Mouse (Mus musculus): Measurements from ENCODE around the gene Cass4. TPM values are rescaled to one million over a fixed set of nuclear protein-coding genes. Genes with fewer than 3 reads are reported as not detected.

Cass4 gene
- polyA plus RNA-seq, 1 experiment, result 0.37 TPM

DNA sequence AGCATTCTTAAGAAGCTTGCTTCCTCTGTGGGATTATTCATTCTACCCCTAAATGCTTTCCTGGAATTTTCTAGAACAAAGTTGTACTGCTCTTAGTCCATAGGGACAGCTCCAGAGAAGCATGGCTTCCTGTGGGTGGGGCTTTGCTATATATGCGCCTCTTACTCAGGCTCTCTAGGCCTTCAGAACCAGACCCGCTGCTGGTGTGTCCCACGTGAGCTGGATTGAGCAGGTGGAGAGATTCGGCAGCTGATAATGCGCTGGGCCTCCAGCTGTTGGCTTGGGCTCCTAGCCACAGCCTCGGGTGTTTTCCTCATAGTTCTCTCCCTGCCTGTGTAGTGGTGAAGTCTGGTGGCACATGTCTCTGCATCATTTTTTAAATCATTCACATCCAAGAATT lies 57.0 kb downstream of the Cass4 start:
- Histone ChIP-seq H3K4me1 (ENCODE audit: control insufficient read depth, insufficient read depth, insufficient read length, low read length) (no peaks in the 10 kb centered on the region), H3K36me3 (ENCODE audit: control insufficient read depth, insufficient read depth, low read length) (peaks cover 78% of the 10 kb centered on the region), H3K27me3 (ENCODE audit: control insufficient read depth, insufficient read depth, low read length) (no peaks in the 10 kb centered on the region), H3K27ac (ENCODE audit: insufficient read depth, low read depth, low read length) (no peak overlapping the region), H3K4me3 (ENCODE audit: low read depth, low read length) (no peak overlapping the region)
- TF ChIP-seq CTCF (IDR thresholded peaks at IDR 0.05; ENCODE audit: extremely low read depth, insufficient read length, insufficient replicate concordance, low read depth, low read length) (no peak), POLR2A (IDR thresholded peaks at IDR 0.05; ENCODE audit: low read depth, low read length) (no peak)
- 57% methylated on average over 6 of the region's 6 CpGs for WGBS

DNA sequence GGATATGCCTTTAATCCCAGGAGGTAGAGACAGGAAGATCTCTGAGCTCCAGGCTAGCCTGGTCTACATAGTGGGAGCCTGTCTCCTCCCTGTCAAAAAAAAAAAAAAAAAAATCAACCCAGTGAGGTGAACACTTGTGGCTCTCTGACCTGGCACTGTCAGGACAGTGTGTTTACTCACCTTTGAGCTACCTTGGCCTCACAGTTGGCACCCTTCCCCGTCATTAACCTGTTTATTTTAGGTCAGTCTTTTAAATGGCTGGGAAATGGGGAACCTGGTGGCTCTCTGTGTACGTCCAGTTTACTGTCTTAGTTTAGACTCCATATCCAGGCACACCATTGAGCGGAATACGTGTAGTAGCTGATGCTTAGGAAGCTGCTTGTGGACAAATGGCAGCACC lies 58.4 kb downstream of the Cass4 start:
- Histone ChIP-seq H3K27ac (ENCODE audit: insufficient read depth, low read depth, low read length) (no peak overlapping the region), H3K4me1 (ENCODE audit: control insufficient read depth, insufficient read depth, insufficient read length, low read length) (no peaks in the 10 kb centered on the region), H3K27me3 (ENCODE audit: control insufficient read depth, insufficient read depth, low read length) (no peaks in the 10 kb centered on the region), H3K36me3 (ENCODE audit: control insufficient read depth, insufficient read depth, low read length) (peaks cover 68% of the 10 kb centered on the region), H3K4me3 (ENCODE audit: low read depth, low read length) (no peak overlapping the region)
- TF ChIP-seq POLR2A (IDR thresholded peaks at IDR 0.05; ENCODE audit: low read depth, low read length), result no peak
- TF ChIP-seq CTCF (IDR thresholded peaks at IDR 0.05; ENCODE audit: extremely low read depth, insufficient read length, insufficient replicate concordance, low read depth, low read length), result no peak
- WGBS, result 84% methylated on average over 4 of the region's 4 CpGs

DNA sequence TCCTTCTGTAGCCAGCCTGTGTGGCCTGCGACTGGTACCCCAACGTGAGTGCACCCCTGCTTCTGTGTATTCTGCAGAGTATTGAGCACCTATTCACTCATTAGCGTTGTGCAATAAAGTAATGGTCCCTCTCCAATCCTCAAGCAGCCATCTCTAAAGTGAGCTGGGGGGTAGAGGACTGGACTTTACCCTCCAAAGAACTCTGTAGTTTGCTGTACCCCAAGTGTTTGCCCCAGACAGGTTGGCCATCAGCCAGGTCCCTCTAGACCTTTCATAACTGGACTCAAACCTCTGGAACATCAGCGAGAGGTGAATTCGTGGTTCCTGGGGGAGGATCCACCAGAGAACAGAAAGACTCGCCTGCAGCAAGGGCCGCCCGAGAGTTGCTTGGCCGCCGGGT lies 58.9 kb downstream of the Cass4 start:
- H3K27ac ChIP-seq (ENCODE audit: insufficient read depth, low read depth, low read length), result no peak overlapping the region

DNA sequence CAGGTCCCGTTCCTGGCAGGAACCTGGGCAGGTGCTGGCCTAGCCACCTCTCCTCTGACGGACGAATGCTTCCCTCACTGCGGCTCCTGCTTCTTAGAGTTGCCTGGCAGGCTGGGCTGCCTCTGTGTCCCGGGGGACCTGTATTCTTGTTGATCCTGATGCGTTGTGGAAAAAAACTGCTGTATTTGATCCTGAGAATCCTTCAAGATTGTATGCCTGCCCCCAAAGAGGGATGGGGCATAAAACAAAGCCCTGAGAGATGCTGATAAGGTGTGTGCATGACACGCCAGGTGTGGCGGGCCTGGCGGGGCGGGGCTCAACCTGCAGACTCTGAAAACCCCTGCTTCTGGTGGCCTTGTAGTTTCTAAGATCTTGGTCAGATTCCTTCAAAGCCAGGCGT lies 64.9 kb downstream of the Cass4 start, which contains the start of gene Gcnt7:
Gcnt7 (minus strand) TSS at position 101 of the 400 bp plus-strand sequence.
- Histone ChIP-seq H3K27me3 (ENCODE audit: control insufficient read depth, insufficient read depth, low read length) (no peaks in the 10 kb centered on the region), H3K4me3 (ENCODE audit: low read depth, low read length) (no peak within 1 kb of the TSS), H3K27ac (ENCODE audit: insufficient read depth, low read depth, low read length) (no peak within 1 kb of the TSS), H3K4me1 (ENCODE audit: control insufficient read depth, insufficient read depth, insufficient read length, low read length) (no peaks in the 10 kb centered on the region), H3K36me3 (ENCODE audit: control insufficient read depth, insufficient read depth, low read length) (peaks cover 38% of the 10 kb centered on the region)
- TF ChIP-seq POLR2A (IDR thresholded peaks at IDR 0.05; ENCODE audit: low read depth, low read length) (no peak), CTCF (IDR thresholded peaks at IDR 0.05; ENCODE audit: extremely low read depth, insufficient read length, insufficient replicate concordance, low read depth, low read length) (no peak)
- 53% methylated on average over 11 of the region's 11 CpGs for WGBS

More for the DNA sequence above, 58.9 kb downstream of the Cass4 start:
- Histone ChIP-seq H3K4me3 (ENCODE audit: low read depth, low read length) (no peak overlapping the region), H3K36me3 (ENCODE audit: control insufficient read depth, insufficient read depth, low read length) (peaks cover 66% of the 10 kb centered on the region), H3K27me3 (ENCODE audit: control insufficient read depth, insufficient read depth, low read length) (no peaks in the 10 kb centered on the region), H3K4me1 (ENCODE audit: control insufficient read depth, insufficient read depth, insufficient read length, low read length) (no peaks in the 10 kb centered on the region)
- TF ChIP-seq POLR2A (IDR thresholded peaks at IDR 0.05; ENCODE audit: low read depth, low read length) (no peak), CTCF (IDR thresholded peaks at IDR 0.05; ENCODE audit: extremely low read depth, insufficient read length, insufficient replicate concordance, low read depth, low read length) (no peak)
- 84% methylated on average over 10 of the region's 10 CpGs for WGBS

DNA sequence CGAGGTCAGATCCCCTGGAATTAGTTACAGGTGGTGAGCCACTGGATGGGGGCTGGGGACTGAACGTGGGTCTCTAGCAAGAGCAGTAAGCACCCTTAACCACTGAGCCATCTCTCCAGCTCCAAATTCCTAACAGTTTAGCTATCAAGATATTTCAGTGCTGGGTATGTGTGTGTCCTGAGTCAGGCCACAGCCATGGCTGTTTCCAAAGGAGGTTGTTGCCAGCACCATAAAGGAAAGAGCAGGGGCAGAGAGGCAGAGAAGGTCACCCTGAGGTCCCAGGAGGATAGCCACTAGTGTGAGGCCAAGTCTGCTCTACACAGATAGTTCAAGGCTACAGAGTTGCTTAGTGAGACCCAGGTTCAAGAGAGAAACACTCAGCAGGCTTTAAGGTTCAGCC lies 67.1 kb downstream of the Cass4 start:
- TF ChIP-seq CTCF (IDR thresholded peaks at IDR 0.05; ENCODE audit: extremely low read depth, insufficient read length, insufficient replicate concordance, low read depth, low read length), result no peak
- no peak for TF ChIP-seq POLR2A (IDR thresholded peaks at IDR 0.05; ENCODE audit: low read depth, low read length)
- no peaks in the 10 kb centered on the region for H3K4me1 ChIP-seq (ENCODE audit: control insufficient read depth, insufficient read depth, insufficient read length, low read length)
- no peak overlapping the region for H3K4me3 ChIP-seq (ENCODE audit: low read depth, low read length)
- H3K27me3 ChIP-seq (ENCODE audit: control insufficient read depth, insufficient read depth, low read length), result no peaks in the 10 kb centered on the region
- 86% methylated on average over 2 of the region's 2 CpGs for WGBS
- H3K27ac ChIP-seq (ENCODE audit: insufficient read depth, low read depth, low read length), result no peak overlapping the region
- H3K36me3 ChIP-seq (ENCODE audit: control insufficient read depth, insufficient read depth, low read length), result peaks cover 42% of the 10 kb centered on the region

DNA sequence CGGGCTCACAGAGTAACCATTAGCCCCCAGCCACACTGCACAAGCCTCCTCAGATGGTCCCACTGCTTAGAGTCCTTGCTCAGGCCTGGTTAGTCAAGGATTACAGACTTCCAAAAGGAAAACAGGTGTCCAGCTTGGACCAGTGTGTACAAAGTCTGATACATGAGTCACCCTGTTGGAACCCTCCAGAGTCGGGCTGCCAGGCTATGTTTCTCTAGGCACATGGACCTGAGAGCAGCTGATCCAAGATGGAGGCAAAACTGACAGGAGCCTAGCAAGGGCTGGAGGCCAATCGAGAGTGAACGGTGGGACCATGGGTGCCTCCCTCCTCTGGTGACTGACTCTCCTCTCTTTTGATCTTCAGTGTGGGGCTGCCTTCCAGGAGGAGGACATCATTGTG lies 69.2 kb downstream of the Cass4 start:
- Histone ChIP-seq H3K36me3 (ENCODE audit: control insufficient read depth, insufficient read depth, low read length) (peaks cover 53% of the 10 kb centered on the region), H3K4me3 (ENCODE audit: low read depth, low read length) (no peak overlapping the region), H3K4me1 (ENCODE audit: control insufficient read depth, insufficient read depth, insufficient read length, low read length) (no peaks in the 10 kb centered on the region), H3K27me3 (ENCODE audit: control insufficient read depth, insufficient read depth, low read length) (no peaks in the 10 kb centered on the region), H3K27ac (ENCODE audit: insufficient read depth, low read depth, low read length) (no peak overlapping the region)
- TF ChIP-seq POLR2A (IDR thresholded peaks at IDR 0.05; ENCODE audit: low read depth, low read length), result no peak
- TF ChIP-seq CTCF (IDR thresholded peaks at IDR 0.05; ENCODE audit: extremely low read depth, insufficient read length, insufficient replicate concordance, low read depth, low read length), result no peak
- WGBS, result 81% methylated on average over 4 of the region's 4 CpGs

DNA sequence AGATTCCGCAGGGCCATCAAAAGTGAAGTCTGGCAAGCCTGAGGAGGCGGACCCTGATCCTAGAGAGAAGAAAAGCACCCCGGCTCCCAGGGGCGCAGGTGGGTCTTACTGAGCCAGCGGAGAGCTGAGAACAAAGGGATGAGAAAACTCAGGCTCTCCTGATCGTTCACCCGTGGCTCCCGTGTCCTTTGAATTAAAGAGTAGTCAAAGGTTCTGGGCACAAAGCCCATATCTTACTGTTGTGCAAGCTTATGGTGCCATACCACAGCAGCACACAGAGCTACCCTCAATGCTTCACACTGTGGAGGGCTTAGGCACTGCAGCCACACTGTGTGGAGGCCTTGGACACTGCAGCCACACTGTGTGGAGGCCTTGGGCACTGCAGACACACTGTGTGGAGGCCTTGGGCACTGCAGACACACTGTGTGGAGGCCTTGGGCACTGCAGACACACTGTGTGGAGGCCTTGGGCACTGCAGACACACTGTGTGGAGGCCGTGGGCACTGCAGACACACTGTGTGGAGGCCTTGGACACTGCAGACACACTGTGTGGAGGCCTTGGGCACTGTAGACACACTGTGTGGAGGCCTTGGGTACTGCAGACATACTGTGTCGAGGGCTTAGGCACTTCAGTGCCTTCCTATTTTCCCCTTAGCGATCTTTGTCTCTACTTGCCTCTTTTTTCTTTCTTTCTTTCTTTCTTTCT lies 73.0 kb downstream of the Cass4 start:
- Histone ChIP-seq H3K27ac (ENCODE audit: insufficient read depth, low read depth, low read length) (no peak overlapping the region), H3K36me3 (ENCODE audit: control insufficient read depth, insufficient read depth, low read length) (peaks cover 67% of the 10 kb centered on the region), H3K4me3 (ENCODE audit: low read depth, low read length) (no peak overlapping the region), H3K27me3 (ENCODE audit: control insufficient read depth, insufficient read depth, low read length) (no peaks in the 10 kb centered on the region), H3K4me1 (ENCODE audit: control insufficient read depth, insufficient read depth, insufficient read length, low read length) (no peaks in the 10 kb centered on the region)
- no peak for TF ChIP-seq POLR2A (IDR thresholded peaks at IDR 0.05; ENCODE audit: low read depth, low read length)
- TF ChIP-seq CTCF (IDR thresholded peaks at IDR 0.05; ENCODE audit: extremely low read depth, insufficient read length, insufficient replicate concordance, low read depth, low read length), result no peak
- WGBS, result 84% methylated on average over 11 of the region's 11 CpGs

All from small intestine, adult 2 months (tissue).